In genomic region chr4:124803406-124803805, GRCm38 (mm10) we compare ENCODE assay signal across 9 mouse cellular contexts. TPM values are rescaled to one million over a fixed set of nuclear protein-coding genes. Genes with fewer than 3 reads are reported as not detected.
DNase-seq lines count a peak whose midpoint lies in the region; ATAC-seq lines count a peak whose summit lies in the region.
"Had no signal": no experiment of that assay in that cellular context is flagged by ENCODE, and none has a peak within 500 bp of the region (broad histone marks: within the 10 kb centered on the region; RNA-seq: fewer than 3 reads in every experiment).

No protein-coding gene starts in this region.

- peak overlapping the region; percentile 99 for H3K9ac ChIP-seq in liver, embryonic 11.5 days (ENCODE audit: low read depth, low read length)
- peak overlapping the region; percentile 91 for H3K9ac ChIP-seq in embryonic facial prominence, embryonic 13.5 days
- H3K9ac ChIP-seq in neural tube, embryonic 15.5 days (replicated peaks) = peak overlapping the region; percentile 87

- peaks cover 22% of the 10 kb centered on the region for H3K36me3 ChIP-seq in liver, embryonic 11.5 days (ENCODE audit: control insufficient read depth, insufficient read depth, low read length)
- peaks cover 60% of the 10 kb centered on the region for H3K36me3 ChIP-seq in embryonic facial prominence, embryonic 13.5 days
- peaks cover 52% of the 10 kb centered on the region for H3K36me3 ChIP-seq in limb, embryonic 10.5 days
- H3K36me3 ChIP-seq in neural tube, embryonic 15.5 days = peaks cover 54% of the 10 kb centered on the region

- peak overlapping the region; percentile 92 for H3K4me3 ChIP-seq in liver, embryonic 11.5 days (ENCODE audit: low read depth, low read length)
- peak overlapping the region; percentile 73 for H3K4me3 ChIP-seq in embryonic facial prominence, embryonic 13.5 days
- peak overlapping the region; percentile 89 for H3K4me3 ChIP-seq in limb, embryonic 10.5 days
- peak overlapping the region; percentile 71 for H3K4me3 ChIP-seq in neural tube, embryonic 15.5 days (replicated peaks)

- H3K9me3 ChIP-seq in liver, embryonic 11.5 days (ENCODE audit: control insufficient read depth, low read length) = no peaks in the 10 kb centered on the region
- H3K9me3 ChIP-seq in embryonic facial prominence, embryonic 13.5 days = no peaks in the 10 kb centered on the region
- H3K9me3 ChIP-seq in limb, embryonic 10.5 days (replicated peaks) = no peaks in the 10 kb centered on the region
- no peaks in the 10 kb centered on the region for H3K9me3 ChIP-seq in neural tube, embryonic 15.5 days (replicated peaks)

- H3K4me1 ChIP-seq in liver, embryonic 11.5 days (replicated peaks; ENCODE audit: control insufficient read depth, insufficient read depth, low read length) = peaks cover 26% of the 10 kb centered on the region
- peaks cover 12% of the 10 kb centered on the region for H3K4me1 ChIP-seq in embryonic facial prominence, embryonic 13.5 days
- H3K4me1 ChIP-seq in limb, embryonic 10.5 days = peaks cover 13% of the 10 kb centered on the region
- H3K4me1 ChIP-seq in neural tube, embryonic 15.5 days = peaks cover 33% of the 10 kb centered on the region

- ATAC-seq in liver, embryonic 11.5 days (replicated peaks; ENCODE audit: low FRiP score) = no peak
- ATAC-seq in embryonic facial prominence, embryonic 13.5 days (ENCODE audit: insufficient number of reproducible peaks, insufficient read depth, low FRiP score, low TSS enrichment, low read depth) = no peak
- no peak for ATAC-seq in neural tube, embryonic 15.5 days (ENCODE audit: low FRiP score)

- 56% methylated on average over 6 of the region's 6 CpGs for WGBS in liver, embryonic 11.5 days
- 72% methylated on average over 6 of the region's 6 CpGs for WGBS in embryonic facial prominence, embryonic 13.5 days
- WGBS in limb, embryonic 10.5 days = 87% methylated on average over 6 of the region's 6 CpGs
- 86% methylated on average over 6 of the region's 6 CpGs for WGBS in neural tube, embryonic 15.5 days

- H3K27me3 ChIP-seq in liver, embryonic 11.5 days (replicated peaks; ENCODE audit: control insufficient read depth, insufficient read depth, low read length) = no peaks in the 10 kb centered on the region
- no peaks in the 10 kb centered on the region for H3K27me3 ChIP-seq in embryonic facial prominence, embryonic 13.5 days
- no peaks in the 10 kb centered on the region for H3K27me3 ChIP-seq in limb, embryonic 10.5 days (ENCODE audit: low read depth, poor library complexity, severe bottlenecking)
- H3K27me3 ChIP-seq in neural tube, embryonic 15.5 days (replicated peaks) = no peaks in the 10 kb centered on the region

- DNase-seq in liver, embryonic 11.5 days (ENCODE audit: low spot score) = no peak
- DNase-seq in liver = no peak
- DNase-seq in limb, embryonic 10.5 days (ENCODE audit: low spot score) = no peak
- DNase-seq in right cerebral cortex, postnatal 25 days = no peak
- DNase-seq in cerebellum, adult 18-20 months = no peak
- no peak for DNase-seq in kidney, postnatal 4 days
- DNase-seq: heart, postnatal 10 days had no signal

- H3K4me2 ChIP-seq in liver, embryonic 11.5 days = peak overlapping the region; percentile 91
- H3K4me2 ChIP-seq in embryonic facial prominence, embryonic 13.5 days = peak overlapping the region; percentile 84
- peak overlapping the region; percentile 91 for H3K4me2 ChIP-seq in neural tube, embryonic 15.5 days

- peak overlapping the region; percentile 99 for H3K27ac ChIP-seq in liver, embryonic 11.5 days (ENCODE audit: low read depth, low read length)
- H3K27ac ChIP-seq in embryonic facial prominence, embryonic 13.5 days = no peak overlapping the region
- H3K27ac ChIP-seq in limb, embryonic 10.5 days = no peak overlapping the region
- no peak overlapping the region for H3K27ac ChIP-seq in neural tube, embryonic 15.5 days (replicated peaks)

RNA-seq across cellular contexts. Expression of gene Mtf1, which starts 1.5 kb away (rescaled TPM):
- 21.2 and 24.2 TPM in 2 replicates for polyA plus RNA-seq in liver, embryonic 11.5 days (2014; fragmentation: Nextera tagmentation; extraction: Ambion mirVana)
- 11.9 and 12.9 TPM in 2 replicates for polyA plus RNA-seq in embryonic facial prominence, embryonic 13.5 days (2015; fragmentation: Nextera tagmentation; extraction: Ambion mirVana)
- 15.6 and 17.3 TPM in 2 replicates for polyA plus RNA-seq in limb, embryonic 10.5 days (2016; fragmentation: Nextera tagmentation; extraction: Ambion mirVana)
- polyA plus RNA-seq in neural tube, embryonic 15.5 days (2015; fragmentation: Nextera tagmentation; extraction: Ambion mirVana) = 9.8 and 10.2 TPM in 2 replicates

RNA-seq across cellular contexts. Expression of gene Yrdc, which starts 47.1 kb away (rescaled TPM):
- polyA plus RNA-seq in liver, embryonic 11.5 days (2014; fragmentation: Nextera tagmentation; extraction: Ambion mirVana) = 43.5 and 49.2 TPM in 2 replicates
- polyA plus RNA-seq in embryonic facial prominence, embryonic 13.5 days (2015; fragmentation: Nextera tagmentation; extraction: Ambion mirVana) = 33.5 and 39.6 TPM in 2 replicates
- 43.7 and 45.7 TPM in 2 replicates for polyA plus RNA-seq in limb, embryonic 10.5 days (2016; fragmentation: Nextera tagmentation; extraction: Ambion mirVana)
- 43.2 and 44.9 TPM in 2 replicates for polyA plus RNA-seq in neural tube, embryonic 15.5 days (2015; fragmentation: Nextera tagmentation; extraction: Ambion mirVana)

RNA-seq across cellular contexts. Expression of gene 1110065P20Rik, which starts 47.6 kb away (rescaled TPM):
- 25.5 and 26.2 TPM in 2 replicates for polyA plus RNA-seq in liver, embryonic 11.5 days (2014; fragmentation: Nextera tagmentation; extraction: Ambion mirVana)
- polyA plus RNA-seq in embryonic facial prominence, embryonic 13.5 days (2015; fragmentation: Nextera tagmentation; extraction: Ambion mirVana) = 60.0 and 60.9 TPM in 2 replicates
- 33.5 and 41.6 TPM in 2 replicates for polyA plus RNA-seq in limb, embryonic 10.5 days (2016; fragmentation: Nextera tagmentation; extraction: Ambion mirVana)
- polyA plus RNA-seq in neural tube, embryonic 15.5 days (2015; fragmentation: Nextera tagmentation; extraction: Ambion mirVana) = 82.5 and 106 TPM in 2 replicates

RNA-seq across cellular contexts. Expression of gene Maneal, which starts 58.6 kb away (rescaled TPM):
- 0.18 and 0.23 TPM in 2 replicates for polyA plus RNA-seq in liver, embryonic 11.5 days (2014; fragmentation: Nextera tagmentation; extraction: Ambion mirVana)
- polyA plus RNA-seq in embryonic facial prominence, embryonic 13.5 days (2015; fragmentation: Nextera tagmentation; extraction: Ambion mirVana) = 1.2 and 1.4 TPM in 2 replicates
- polyA plus RNA-seq in limb, embryonic 10.5 days (2016; fragmentation: Nextera tagmentation; extraction: Ambion mirVana) = 0.26 and 0.28 TPM in 2 replicates
- 10.4 and 17.8 TPM in 2 replicates for polyA plus RNA-seq in neural tube, embryonic 15.5 days (2015; fragmentation: Nextera tagmentation; extraction: Ambion mirVana)
